Mouse (Mus musculus): Measurements from ENCODE around the gene Frem2.

DNA sequence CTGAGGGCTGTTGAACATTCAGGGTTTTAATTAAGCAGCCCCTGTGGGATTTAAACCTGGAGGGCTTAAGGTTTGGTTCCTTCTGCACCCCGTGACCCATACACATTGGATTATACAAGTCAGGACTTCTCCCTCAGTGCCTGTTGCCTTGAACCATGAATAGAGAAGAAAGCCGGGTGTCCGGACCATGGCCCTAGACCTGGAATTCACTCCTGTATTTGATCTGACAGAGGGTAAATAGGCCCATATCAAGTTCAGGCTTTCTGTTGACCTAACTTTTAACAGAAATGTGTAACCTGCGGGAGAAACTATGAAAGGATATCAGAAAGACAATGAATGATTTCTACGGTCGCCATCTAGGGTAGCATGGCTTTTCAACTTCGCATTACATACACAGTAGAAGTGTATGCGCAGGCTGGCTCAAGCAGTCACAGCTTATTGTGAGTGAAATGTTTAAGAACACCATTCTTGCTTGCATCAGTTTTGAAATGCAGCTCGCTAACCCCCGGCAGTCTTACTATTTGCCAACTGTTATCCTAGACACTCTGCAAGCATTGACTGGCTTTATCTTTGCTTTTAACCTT, 77.9 kb downstream of the Frem2 start:
- TF ChIP-seq GATA1 (IDR thresholded peaks at IDR 0.05; ENCODE audit: low read length) (no peak), TAL1 (IDR thresholded peaks at IDR 0.05; ENCODE audit: low read length) (no peak)

Data from erythroblast, embryonic 14.5 days (primary cell).